Mouse (Mus musculus) liver, embryonic 12.5 days (tissue): ENCODE measurements at regions not wholly inside any gene's neighbourhood (a gene's known extent, or its start where the extent isn't known, plus 50 kb on each side); places are given as distances from the start of the nearest gene placed in this dataset.
"Not testable (repeated sequence)": the region's sequence is repeated elsewhere in the genome, so short reads cannot be mapped to it uniquely, and the experiment has no call there.

ENCODE experiments used
- ATAC-seq: fragments of 200-750 bp; cut with Nextera tagmentation; 2 replicates; pipeline ENCODE4 v1.8.0; 2017; ENCODE audit warnings: moderate number of reproducible peaks, mild to moderate bottlenecking, moderate library complexity
- H3K27ac ChIP-seq: fragments of 300-500 bp; sonication (generic); 2 replicates; pipeline ENCODE4 v1.5.1; 2016; ENCODE audit warnings: mild to moderate bottlenecking
- H3K27me3 ChIP-seq: fragments of 300-500 bp; sonication (generic); replicated peaks from 2 replicates; pipeline ENCODE4 v1.6.1; 2016; ENCODE audit warnings: mild to moderate bottlenecking, moderate library complexity
- H3K36me3 ChIP-seq: fragments of 300-500 bp; sonication (generic); 2 replicates; pipeline ENCODE4 v1.6.1; 2016; ENCODE audit warnings: mild to moderate bottlenecking, moderate library complexity
- H3K4me1 ChIP-seq: fragments of 300-500 bp; sonication (generic); 2 replicates; pipeline ENCODE4 v1.6.1; 2016
- H3K4me2 ChIP-seq: fragments of 300-500 bp; sonication (generic); 2 replicates; pipeline ENCODE4 v1.6.1; 2016; ENCODE audit warnings: mild to moderate bottlenecking, moderate library complexity
- H3K4me3 ChIP-seq: fragments of 300-500 bp; sonication (generic); 2 replicates; pipeline ENCODE4 v1.5.1; 2016; ENCODE audit warnings: mild to moderate bottlenecking, moderate library complexity
- H3K9ac ChIP-seq: fragments of 300-500 bp; sonication (generic); 2 replicates; pipeline ENCODE4 v1.6.1; 2016; ENCODE audit warnings: mild to moderate bottlenecking, moderate library complexity
- H3K9me3 ChIP-seq: fragments of 300-500 bp; sonication (generic); replicated peaks from 2 replicates; pipeline ENCODE4 v1.6.1; 2016; ENCODE audit warnings: mild to moderate bottlenecking, moderate library complexity
- WGBS: fragments of 180-500 bp; shearing (Covaris S2); methylation state at CpG from one replicate; pipeline ENCODE4 v1.1.7; 2016; ENCODE audit not compliant: insufficient replicate concordance; 5-methylcytosine and 5-hydroxymethylcytosine counted together

- WGBS = 89% methylated on average over 5 of the region's 5 CpGs
- Histone ChIP-seq H3K9ac (no peak overlapping the region), H3K27ac (peak overlapping the region; percentile 78), H3K4me3 (no peak overlapping the region), H3K4me2 (no peak overlapping the region), H3K27me3 (no peaks in the 10 kb centered on the region), H3K4me1 (peaks cover 18% of the 10 kb centered on the region), H3K36me3 (no peaks in the 10 kb centered on the region), H3K9me3 (no peaks in the 10 kb centered on the region)
- no peak for ATAC-seq
Observed at GRCm38 (mm10) chr13:111911071-111911470, 102.3 kb upstream of the Map3k1 start.

GRCm38 (mm10) chr13:111911661-111912312 lies 103.0 kb upstream of the Map3k1 start:
- Histone ChIP-seq H3K4me1 (peaks cover 18% of the 10 kb centered on the region), H3K27ac (peak overlapping the region; percentile 78), H3K4me2 (peak overlapping the region; percentile 42), H3K4me3 (no peak overlapping the region), H3K27me3 (0 out of 2 replicates have a peak, but pooled peaks cover 4% of the 10 kb centered on the region), H3K36me3 (no peaks in the 10 kb centered on the region), H3K9ac (peak overlapping the region; percentile 49; the same call in 1 of the 2 replicates), H3K9me3 (no peaks in the 10 kb centered on the region)
- WGBS = 55% methylated on average over 11 of the region's 11 CpGs
- peak; percentile 99 for ATAC-seq

GRCm38 (mm10) chr13:111914348-111914913 lies 105.6 kb upstream of the Map3k1 start:
- Histone ChIP-seq H3K9me3 (no peaks in the 10 kb centered on the region), H3K27me3 (0 out of 2 replicates have a peak, but pooled peaks cover 7% of the 10 kb centered on the region), H3K36me3 (no peaks in the 10 kb centered on the region), H3K9ac (no peak overlapping the region), H3K4me2 (no peak overlapping the region), H3K4me3 (no peak overlapping the region), H3K27ac (no peak overlapping the region), H3K4me1 (peaks cover 28% of the 10 kb centered on the region)
- no peak for ATAC-seq
- 61% methylated on average over 5 of the region's 5 CpGs for WGBS

DNA sequence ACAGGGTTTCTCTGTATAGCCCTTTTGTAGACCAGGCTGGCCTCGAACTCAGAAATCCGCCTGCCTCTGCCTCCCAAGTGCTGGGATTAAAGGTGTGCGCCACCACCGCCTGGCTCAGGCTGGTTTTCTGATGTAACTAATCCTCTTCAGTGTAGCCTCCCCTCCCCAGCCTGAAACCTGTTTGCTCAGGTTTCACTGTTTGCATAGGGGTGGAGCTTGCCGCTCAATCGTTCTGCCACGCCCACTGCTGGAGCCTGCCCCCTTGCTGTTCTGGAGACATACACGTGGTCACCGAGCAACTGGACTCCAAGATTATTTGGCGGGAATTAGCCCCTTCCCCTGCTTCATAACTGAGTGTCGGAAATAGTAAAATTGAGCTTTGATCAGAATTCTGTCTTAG lies 110.6 kb upstream of the Map3k1 start:
- H3K9me3 ChIP-seq, H3K27me3 ChIP-seq, H3K36me3 ChIP-seq, H3K27ac ChIP-seq, H3K4me2 ChIP-seq, H3K4me3 ChIP-seq, H3K9ac ChIP-seq: not testable (repeated sequence)
- ATAC-seq = peak; percentile 17; the same call in 1 of the 2 replicates
- 60% methylated on average over 11 of the region's 11 CpGs for WGBS
- H3K4me1 ChIP-seq = peaks cover 17% of the 10 kb centered on the region

DNA sequence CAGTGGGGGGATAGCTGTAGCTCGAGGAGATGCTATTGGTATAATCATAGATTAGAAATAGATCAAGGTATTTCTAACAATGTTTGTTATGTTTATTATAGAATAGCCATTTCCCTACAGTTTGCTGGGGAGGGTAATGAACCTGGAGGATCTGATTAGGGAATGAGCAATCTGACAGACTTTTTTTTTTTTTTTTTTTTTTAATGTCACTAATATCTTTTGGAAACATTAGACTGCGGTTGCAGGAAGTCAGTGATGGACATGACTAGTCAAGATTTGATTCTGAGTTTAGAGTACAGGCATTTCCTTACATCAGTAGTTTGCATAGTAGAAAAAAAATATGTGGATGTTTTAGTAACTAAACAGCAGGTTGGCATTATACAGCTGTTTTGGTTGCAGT lies 111.7 kb upstream of the Map3k1 start:
- no peak overlapping the region for H3K4me2 ChIP-seq
- no peak for ATAC-seq
- 73% methylated on average over 2 of the region's 2 CpGs for WGBS

GRCm38 (mm10) chr13:111921142-111922035 lies 112.6 kb upstream of the Map3k1 start:
- no peak overlapping the region for H3K27ac ChIP-seq
- 0 out of 2 replicates have a peak, but pooled peaks cover 7% of the 10 kb centered on the region for H3K27me3 ChIP-seq
- WGBS = 71% methylated on average over 5 of the region's 5 CpGs

More for the DNA sequence above, 111.7 kb upstream of the Map3k1 start:
- H3K27ac ChIP-seq = no peak overlapping the region
- 0 out of 2 replicates have a peak, but pooled peaks cover 7% of the 10 kb centered on the region for H3K27me3 ChIP-seq
- no peak overlapping the region for H3K9ac ChIP-seq
- peaks cover 22% of the 10 kb centered on the region for H3K4me1 ChIP-seq
- no peak overlapping the region for H3K4me3 ChIP-seq
- no peaks in the 10 kb centered on the region for H3K9me3 ChIP-seq
- no peaks in the 10 kb centered on the region for H3K36me3 ChIP-seq

GRCm38 (mm10) chr13:111925349-111925748 lies 116.6 kb upstream of the Map3k1 start:
- Histone ChIP-seq H3K4me1 (peaks cover 41% of the 10 kb centered on the region), H3K4me2 (no peak overlapping the region), H3K4me3 (no peak overlapping the region), H3K27ac (no peak overlapping the region), H3K9ac (no peak overlapping the region), H3K27me3 (no peaks in the 10 kb centered on the region), H3K36me3 (no peaks in the 10 kb centered on the region), H3K9me3 (no peaks in the 10 kb centered on the region)
- no peak for ATAC-seq
- WGBS = 89% methylated on average over 7 of the region's 7 CpGs

More at GRCm38 (mm10) chr13:111921142-111922035, 112.6 kb upstream of the Map3k1 start:
- ATAC-seq = no peak
- no peak overlapping the region for H3K9ac ChIP-seq
- H3K4me3 ChIP-seq = no peak overlapping the region
- H3K4me2 ChIP-seq = no peak overlapping the region
- no peaks in the 10 kb centered on the region for H3K36me3 ChIP-seq
- H3K9me3 ChIP-seq = no peaks in the 10 kb centered on the region
- peaks cover 22% of the 10 kb centered on the region for H3K4me1 ChIP-seq

- Histone ChIP-seq H3K36me3 (no peaks in the 10 kb centered on the region), H3K27ac (no peak overlapping the region), H3K27me3 (no peaks in the 10 kb centered on the region), H3K4me1 (peaks cover 56% of the 10 kb centered on the region), H3K9me3 (no peaks in the 10 kb centered on the region), H3K4me2 (no peak overlapping the region), H3K4me3 (no peak overlapping the region), H3K9ac (no peak overlapping the region)
- 85% methylated on average over 8 of the region's 8 CpGs for WGBS
- ATAC-seq = no peak
Observed at GRCm38 (mm10) chr13:111926801-111927200, 118.0 kb upstream of the Map3k1 start.

GRCm38 (mm10) chr13:111927489-111927888 lies 118.7 kb upstream of the Map3k1 start:
- peak overlapping the region; percentile 64; the same call in 1 of the 2 replicates for H3K27ac ChIP-seq
- no peaks in the 10 kb centered on the region for H3K9me3 ChIP-seq
- peaks cover 63% of the 10 kb centered on the region for H3K4me1 ChIP-seq
- H3K9ac ChIP-seq = no peak overlapping the region
- H3K36me3 ChIP-seq = no peaks in the 10 kb centered on the region
- no peak overlapping the region for H3K4me3 ChIP-seq
- ATAC-seq = no peak
- no peak overlapping the region for H3K4me2 ChIP-seq
- H3K27me3 ChIP-seq = no peaks in the 10 kb centered on the region
- WGBS = 56% methylated on average over 3 of the region's 3 CpGs

- H3K9ac ChIP-seq = peak overlapping the region; percentile 18
- peaks cover 71% of the 10 kb centered on the region for H3K4me1 ChIP-seq
- 55% methylated on average over 9 of the region's 9 CpGs for WGBS
- no peaks in the 10 kb centered on the region for H3K36me3 ChIP-seq
- H3K27me3 ChIP-seq = no peaks in the 10 kb centered on the region
- peak; percentile 92 for ATAC-seq
- H3K4me3 ChIP-seq = no peak overlapping the region
- H3K9me3 ChIP-seq = no peaks in the 10 kb centered on the region
- peak overlapping the region; percentile 88 for H3K27ac ChIP-seq
- peak overlapping the region; percentile 48 for H3K4me2 ChIP-seq
Observed at GRCm38 (mm10) chr13:111928636-111929544, 120.1 kb upstream of the Map3k1 start.

GRCm38 (mm10) chr13:111929908-111930307 lies 121.1 kb upstream of the Map3k1 start:
- H3K27ac ChIP-seq = peak overlapping the region; percentile 88
- WGBS = 43% methylated on average over 1 of the region's 1 CpGs

More at GRCm38 (mm10) chr13:111929908-111930307, 121.1 kb upstream of the Map3k1 start:
- H3K9me3 ChIP-seq = no peaks in the 10 kb centered on the region
- H3K36me3 ChIP-seq = no peaks in the 10 kb centered on the region
- ATAC-seq = no peak
- H3K4me1 ChIP-seq = peaks cover 74% of the 10 kb centered on the region
- H3K4me3 ChIP-seq = no peak overlapping the region
- no peak overlapping the region for H3K4me2 ChIP-seq
- H3K9ac ChIP-seq = no peak overlapping the region
- H3K27me3 ChIP-seq = no peaks in the 10 kb centered on the region
